Mouse (Mus musculus): ENCODE results near the gene Gm7271. TPM values are rescaled to one million over a fixed set of nuclear protein-coding genes. Genes with fewer than 3 reads are reported as not detected.

The Gm7271 gene
- not detected in 2 replicates for polyA plus RNA-seq (2015; fragmentation: Nextera tagmentation; extraction: Ambion mirVana)

DNA sequence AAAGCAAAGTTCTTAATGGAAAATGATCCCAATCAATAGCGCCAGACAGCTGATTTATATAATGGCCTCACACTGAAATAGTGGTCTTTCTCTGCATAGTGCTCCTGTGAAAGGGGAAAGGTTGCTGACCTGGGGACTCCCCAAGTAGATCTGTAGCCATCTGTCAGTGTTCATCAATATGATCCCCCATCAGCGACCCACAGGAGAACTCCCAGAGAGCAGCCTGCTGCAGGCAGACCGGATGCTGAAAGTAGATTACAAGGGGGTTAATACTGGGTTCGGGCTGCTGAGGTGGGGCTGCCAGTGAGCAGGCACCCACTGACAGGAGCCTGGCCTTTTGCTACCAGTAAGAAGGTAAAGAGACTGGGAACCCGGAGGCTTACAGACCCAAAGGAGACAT lies at the start of gene Gm7271:
Gene Gm7271 (plus strand): TSS at position 230 of the 400 bp plus-strand sequence.
- Histone ChIP-seq H3K9me3 (replicated peaks) (no peaks in the 10 kb centered on the region), H3K36me3 (ENCODE audit: poor library complexity, severe bottlenecking) (no peaks in the 10 kb centered on the region), H3K4me1 (no peaks in the 10 kb centered on the region), H3K4me2 (no peak within 1 kb of the TSS), H3K27me3 (no peaks in the 10 kb centered on the region), H3K27ac (no peak within 1 kb of the TSS), H3K4me3 (no peak within 1 kb of the TSS), H3K9ac (no peak within 1 kb of the TSS)
- no peak for ATAC-seq
- WGBS = 49% methylated on average over 5 of the region's 5 CpGs

- Histone ChIP-seq H3K4me3 (no peak overlapping the region), H3K4me1 (no peaks in the 10 kb centered on the region), H3K9me3 (replicated peaks) (no peaks in the 10 kb centered on the region), H3K36me3 (ENCODE audit: poor library complexity, severe bottlenecking) (no peaks in the 10 kb centered on the region), H3K27ac (no peak overlapping the region), H3K27me3 (no peaks in the 10 kb centered on the region), H3K4me2 (no peak overlapping the region), H3K9ac (no peak overlapping the region)
- no peak for ATAC-seq
- WGBS = 86% methylated on average over 5 of the region's 5 CpGs
Measured at GRCm38 (mm10) chr5:76437100-76437499, 46.7 kb upstream of the Gm7271 start.

- Histone ChIP-seq H3K4me3 (no peak overlapping the region), H3K27ac (no peak overlapping the region), H3K9me3 (replicated peaks) (no peaks in the 10 kb centered on the region), H3K4me1 (no peaks in the 10 kb centered on the region), H3K27me3 (no peaks in the 10 kb centered on the region), H3K36me3 (ENCODE audit: poor library complexity, severe bottlenecking) (no peaks in the 10 kb centered on the region), H3K4me2 (no peak overlapping the region), H3K9ac (no peak overlapping the region)
- no peak for ATAC-seq
- 93% methylated on average over 8 of the region's 8 CpGs for WGBS
Measured at GRCm38 (mm10) chr5:76437696-76438095, 46.1 kb upstream of the Gm7271 start.

GRCm38 (mm10) chr5:76441431-76441830 lies 42.4 kb upstream of the Gm7271 start:
- no peaks in the 10 kb centered on the region for H3K36me3 ChIP-seq (ENCODE audit: poor library complexity, severe bottlenecking)
- no peak overlapping the region for H3K9ac ChIP-seq
- H3K27ac ChIP-seq = no peak overlapping the region
- H3K4me3 ChIP-seq = no peak overlapping the region
- WGBS = 88% methylated on average over 4 of the region's 4 CpGs
- no peaks in the 10 kb centered on the region for H3K9me3 ChIP-seq (replicated peaks)
- no peak overlapping the region for H3K4me2 ChIP-seq
- ATAC-seq = no peak
- H3K4me1 ChIP-seq = no peaks in the 10 kb centered on the region
- H3K27me3 ChIP-seq = no peaks in the 10 kb centered on the region

- Histone ChIP-seq H3K4me1 (no peaks in the 10 kb centered on the region), H3K36me3 (ENCODE audit: poor library complexity, severe bottlenecking) (no peaks in the 10 kb centered on the region), H3K9ac (no peak overlapping the region), H3K27ac (no peak overlapping the region), H3K4me3 (no peak overlapping the region), H3K9me3 (replicated peaks) (no peaks in the 10 kb centered on the region), H3K27me3 (no peaks in the 10 kb centered on the region), H3K4me2 (no peak overlapping the region)
- 83% methylated on average over 2 of the region's 2 CpGs for WGBS
- ATAC-seq = no peak
Measured at GRCm38 (mm10) chr5:76474931-76475330, 8.9 kb upstream of the Gm7271 start.

DNA sequence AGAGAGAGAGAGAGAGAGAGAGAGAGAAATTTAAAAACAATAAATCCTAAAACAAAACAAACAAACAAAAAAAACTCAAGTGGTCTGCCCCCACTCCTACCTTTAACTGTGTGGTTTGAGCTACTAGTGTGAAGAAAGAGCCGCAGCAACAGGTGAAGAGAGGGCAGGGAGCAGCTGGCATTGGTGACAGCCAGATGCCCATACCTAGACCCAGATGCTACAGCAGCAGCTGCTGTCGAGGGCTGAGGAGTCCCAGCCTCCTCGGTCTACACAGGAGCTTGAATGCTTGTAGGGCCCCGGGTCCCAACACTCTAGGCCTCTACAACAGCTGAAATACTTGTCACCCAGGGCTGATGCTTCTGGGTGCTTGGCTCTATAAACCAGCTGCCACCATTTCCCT lies 7.0 kb upstream of the Gm7271 start:
- Histone ChIP-seq H3K9ac (no peak overlapping the region), H3K9me3 (replicated peaks) (no peaks in the 10 kb centered on the region), H3K36me3 (ENCODE audit: poor library complexity, severe bottlenecking) (no peaks in the 10 kb centered on the region), H3K4me1 (no peaks in the 10 kb centered on the region), H3K4me3 (no peak overlapping the region), H3K27me3 (no peaks in the 10 kb centered on the region), H3K4me2 (no peak overlapping the region), H3K27ac (no peak overlapping the region)
- 85% methylated on average over 4 of the region's 4 CpGs for WGBS
- no peak for ATAC-seq

- Histone ChIP-seq H3K27ac (no peak overlapping the region), H3K36me3 (ENCODE audit: poor library complexity, severe bottlenecking) (no peaks in the 10 kb centered on the region), H3K4me1 (no peaks in the 10 kb centered on the region), H3K9ac (no peak overlapping the region), H3K9me3 (replicated peaks) (no peaks in the 10 kb centered on the region), H3K27me3 (no peaks in the 10 kb centered on the region), H3K4me3 (no peak overlapping the region), H3K4me2 (no peak overlapping the region)
- no peak for ATAC-seq
- WGBS = 34% methylated on average over 9 of the region's 9 CpGs
Measured at GRCm38 (mm10) chr5:76477764-76478163, 6.1 kb upstream of the Gm7271 start.

- no peak overlapping the region for H3K27ac ChIP-seq
- 69% methylated on average over 13 of the region's 13 CpGs for WGBS
- no peak overlapping the region for H3K9ac ChIP-seq
- no peak for ATAC-seq
- no peaks in the 10 kb centered on the region for H3K27me3 ChIP-seq
- no peaks in the 10 kb centered on the region for H3K36me3 ChIP-seq (ENCODE audit: poor library complexity, severe bottlenecking)
- H3K4me2 ChIP-seq = no peak overlapping the region
- H3K9me3 ChIP-seq (replicated peaks) = no peaks in the 10 kb centered on the region
- no peak overlapping the region for H3K4me3 ChIP-seq
- no peaks in the 10 kb centered on the region for H3K4me1 ChIP-seq
Measured at GRCm38 (mm10) chr5:76495126-76495525, 11.3 kb downstream of the Gm7271 start.

DNA sequence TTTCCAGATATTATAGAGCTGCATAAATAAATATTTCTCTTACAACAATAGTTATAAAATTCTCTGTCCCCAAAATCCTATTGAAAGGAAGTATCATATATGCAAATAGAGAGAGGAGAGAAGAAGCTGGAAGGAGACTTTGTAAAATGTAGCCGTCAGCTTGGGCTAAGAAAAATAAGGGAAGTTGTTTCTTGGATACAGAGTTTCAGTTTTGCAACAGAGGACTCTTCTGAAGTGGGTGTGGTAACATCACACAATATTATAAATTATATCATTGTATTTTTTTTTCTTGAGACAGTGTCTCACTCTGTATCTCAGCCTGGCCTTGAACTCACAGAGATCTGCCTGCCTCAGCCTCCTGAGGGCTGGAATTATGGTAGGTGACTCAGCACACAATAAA lies 38.6 kb downstream of the Gm7271 start:
- Histone ChIP-seq H3K4me2 (no peak overlapping the region), H3K4me3 (no peak overlapping the region), H3K36me3 (ENCODE audit: poor library complexity, severe bottlenecking) (no peaks in the 10 kb centered on the region), H3K27me3 (no peaks in the 10 kb centered on the region), H3K4me1 (no peaks in the 10 kb centered on the region), H3K27ac (no peak overlapping the region), H3K9me3 (replicated peaks) (no peaks in the 10 kb centered on the region), H3K9ac (no peak overlapping the region)
- 90% methylated on average over 1 of the region's 1 CpGs for WGBS
- ATAC-seq = no peak

DNA sequence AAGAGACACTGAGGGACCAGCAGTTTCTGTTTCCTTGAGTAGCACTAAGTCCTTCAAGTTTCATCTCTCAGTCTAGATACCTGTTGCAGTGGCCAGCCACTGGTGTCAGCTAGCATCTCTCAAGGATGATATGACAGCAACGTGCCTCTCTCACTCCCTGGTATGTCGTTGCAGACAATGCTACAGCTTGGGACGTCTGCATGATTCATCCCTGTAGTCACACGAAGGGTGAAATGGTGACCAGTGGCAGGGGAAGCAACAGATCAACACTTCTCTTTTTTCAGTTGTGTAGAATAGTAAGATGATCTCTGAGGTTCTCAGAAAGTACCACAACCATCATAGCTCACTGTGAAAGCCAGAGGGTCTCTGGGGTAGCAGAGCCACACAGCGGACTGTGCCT lies 40.8 kb downstream of the Gm7271 start:
- Histone ChIP-seq H3K4me3 (no peak overlapping the region), H3K9me3 (replicated peaks) (no peaks in the 10 kb centered on the region), H3K27ac (no peak overlapping the region), H3K9ac (no peak overlapping the region), H3K4me1 (no peaks in the 10 kb centered on the region), H3K27me3 (no peaks in the 10 kb centered on the region), H3K36me3 (ENCODE audit: poor library complexity, severe bottlenecking) (no peaks in the 10 kb centered on the region), H3K4me2 (no peak overlapping the region)
- ATAC-seq = no peak
- 77% methylated on average over 5 of the region's 5 CpGs for WGBS

DNA sequence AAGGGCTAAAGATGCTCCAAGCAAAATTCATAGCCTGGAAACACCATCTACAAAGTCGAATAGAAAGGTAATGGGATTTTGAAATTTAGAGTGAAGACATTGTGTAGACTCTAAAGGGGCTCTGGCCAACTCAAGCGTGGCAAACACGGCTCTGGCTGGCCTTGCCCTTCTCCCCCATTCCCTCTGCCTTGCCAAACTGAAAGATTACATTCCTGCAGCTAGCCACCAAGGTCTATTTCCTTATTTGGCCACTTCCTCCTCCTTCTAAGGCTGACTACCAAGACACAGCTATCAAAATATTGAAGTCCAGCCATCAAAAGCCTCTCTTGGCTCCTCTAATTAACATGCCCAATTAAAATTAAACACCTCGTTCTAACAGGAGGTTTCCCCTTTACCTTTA lies 41.2 kb downstream of the Gm7271 start:
- H3K27ac ChIP-seq = no peak overlapping the region
- no peaks in the 10 kb centered on the region for H3K27me3 ChIP-seq
- 42% methylated on average over 4 of the region's 4 CpGs for WGBS
- H3K4me1 ChIP-seq = peaks cover 4% of the 10 kb centered on the region
- no peak for ATAC-seq
- H3K4me3 ChIP-seq = no peak overlapping the region
- no peaks in the 10 kb centered on the region for H3K9me3 ChIP-seq (replicated peaks)
- no peak overlapping the region for H3K9ac ChIP-seq
- no peak overlapping the region for H3K4me2 ChIP-seq
- no peaks in the 10 kb centered on the region for H3K36me3 ChIP-seq (ENCODE audit: poor library complexity, severe bottlenecking)

- H3K36me3 ChIP-seq (ENCODE audit: poor library complexity, severe bottlenecking) = no peaks in the 10 kb centered on the region
- ATAC-seq = no peak
- H3K27ac ChIP-seq = no peak overlapping the region
- H3K4me3 ChIP-seq = no peak overlapping the region
- H3K9me3 ChIP-seq (replicated peaks) = no peaks in the 10 kb centered on the region
- H3K4me2 ChIP-seq = no peak overlapping the region
- WGBS = 58% methylated on average over 2 of the region's 2 CpGs
- peaks cover 12% of the 10 kb centered on the region for H3K4me1 ChIP-seq
- H3K9ac ChIP-seq = no peak overlapping the region
- H3K27me3 ChIP-seq = no peaks in the 10 kb centered on the region
Measured at GRCm38 (mm10) chr5:76525829-76526228, 42.0 kb downstream of the Gm7271 start.

DNA sequence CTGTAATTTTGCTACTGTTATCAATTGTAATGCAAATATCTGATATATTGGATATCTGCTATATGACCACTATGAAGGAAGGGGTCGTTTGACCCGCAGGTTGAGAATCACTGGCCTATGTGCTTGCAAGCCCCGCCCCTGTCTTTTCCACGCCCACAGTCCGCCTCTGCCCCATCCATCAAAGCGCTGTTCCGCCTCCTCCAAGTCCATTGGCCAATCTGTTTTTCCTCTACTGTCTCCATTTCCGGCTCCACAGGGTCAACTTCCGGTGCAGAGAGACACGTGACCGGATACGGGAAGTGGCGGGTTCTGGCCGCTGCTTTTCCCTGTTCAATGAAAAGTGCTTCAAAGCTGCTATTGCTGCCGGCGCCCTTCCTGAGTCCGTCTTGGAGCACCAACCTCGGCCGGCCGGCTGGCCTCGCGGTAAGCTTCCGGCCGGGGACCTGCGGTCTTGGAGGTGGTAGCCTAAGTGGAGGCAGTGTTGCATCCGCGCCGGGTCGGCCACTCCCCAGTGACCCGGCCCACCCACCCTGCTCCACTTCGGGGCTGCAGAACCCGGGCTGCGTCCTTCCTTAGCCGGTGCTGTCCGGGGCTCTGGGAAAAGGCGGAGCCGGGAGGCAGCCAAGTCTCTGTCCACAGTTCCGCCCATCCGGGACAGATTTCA lies 45.3 kb downstream of the Gm7271 start, which contains the start of gene Exoc1:
Gene Exoc1 (plus strand): TSS at position 272 of the 664 bp plus-strand sequence.
- Histone ChIP-seq H3K36me3 (ENCODE audit: poor library complexity, severe bottlenecking) (peaks cover 7% of the 10 kb centered on the region), H3K9me3 (replicated peaks) (no peaks in the 10 kb centered on the region), H3K27me3 (no peaks in the 10 kb centered on the region), H3K4me2 (peak within 1 kb of the TSS; percentile 94), H3K27ac (peak within 1 kb of the TSS; percentile 65), H3K4me1 (peaks cover 14% of the 10 kb centered on the region), H3K9ac (peak within 1 kb of the TSS; percentile 70), H3K4me3 (peak within 1 kb of the TSS; percentile 76)
- ATAC-seq = peak; percentile 100
- WGBS = under 1% methylated on average over 38 of the region's 39 CpGs
